Mouse (Mus musculus): Measurements from ENCODE around the gene Scd3. TPM values are rescaled to one million over a fixed set of nuclear protein-coding genes. Genes with fewer than 3 reads are reported as not detected.

Gene Scd3
- polyA plus RNA-seq, 1 experiment from 2014 or later: 0.19 TPM

DNA sequence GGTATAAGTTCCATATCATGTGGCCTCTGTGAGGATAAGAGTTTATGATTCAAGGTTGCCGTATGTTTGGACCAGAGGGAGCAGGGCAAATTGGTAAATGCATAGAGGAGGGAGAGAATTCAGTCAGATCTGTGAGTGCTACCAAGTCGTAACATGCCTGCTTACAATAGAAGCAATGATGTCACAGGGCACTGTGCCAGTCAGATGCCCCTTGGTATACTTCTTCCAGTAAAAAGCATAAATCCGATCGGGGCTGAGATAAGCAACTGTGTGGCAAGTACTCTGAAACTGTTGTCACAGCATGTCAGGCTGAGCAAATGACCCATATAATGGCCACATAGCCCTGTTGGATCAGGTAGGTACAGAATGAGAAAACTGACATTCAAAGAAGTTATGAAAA lies 14.0 kb upstream of the Scd3 start:
- no peak overlapping the region for H3K27ac ChIP-seq (ENCODE audit: low read depth)
- no peak overlapping the region for H3K9ac ChIP-seq (ENCODE audit: low read length)
- H3K4me1 ChIP-seq (replicated peaks; ENCODE audit: control insufficient read depth, insufficient read depth, low read length): no peaks in the 10 kb centered on the region
- ATAC-seq (replicated peaks; ENCODE audit: low FRiP score, low TSS enrichment, low read depth): no peak
- WGBS: 86% methylated on average over 4 of the region's 4 CpGs
- no peak for DNase-seq (ENCODE audit: low spot score)
- no peak overlapping the region for H3K4me3 ChIP-seq (ENCODE audit: low read depth, low read length)
- no peaks in the 10 kb centered on the region for H3K9me3 ChIP-seq (ENCODE audit: control insufficient read depth, low read length)
- H3K27me3 ChIP-seq (replicated peaks; ENCODE audit: control insufficient read depth, insufficient read depth, low read length): no peaks in the 10 kb centered on the region
- H3K36me3 ChIP-seq (ENCODE audit: control insufficient read depth, insufficient read depth, low read length): no peaks in the 10 kb centered on the region
- H3K4me2 ChIP-seq (ENCODE audit: low read length): no peak overlapping the region

DNA sequence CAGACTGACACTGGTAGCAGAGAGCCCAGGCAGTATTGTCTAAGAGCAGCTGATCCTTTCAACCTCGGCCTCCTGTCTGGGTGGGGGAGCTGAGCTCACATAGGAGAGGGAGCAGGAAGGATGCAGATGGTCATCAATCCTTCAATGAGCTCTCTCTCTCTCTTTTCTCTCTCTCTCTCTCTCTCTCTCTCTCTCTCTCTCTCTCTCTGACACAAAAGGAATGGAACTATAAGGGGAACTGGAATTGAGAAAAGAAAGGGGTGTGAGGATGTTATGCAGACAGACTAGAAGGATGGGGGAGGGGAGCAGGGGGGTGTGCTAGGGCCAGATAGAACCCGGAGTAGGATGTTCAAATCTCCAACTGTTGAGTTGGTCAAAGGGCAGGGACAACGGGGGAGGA lies 10.7 kb upstream of the Scd3 start, which contains the start of gene Pkd2l1:
Gene Pkd2l1, minus strand, starts transcription at position 101 of the 400 bp plus-strand sequence.
- Histone ChIP-seq H3K9ac (ENCODE audit: low read length) (no peak within 1 kb of the TSS), H3K27me3 (replicated peaks; ENCODE audit: control insufficient read depth, insufficient read depth, low read length) (no peaks in the 10 kb centered on the region), H3K4me2 (ENCODE audit: low read length) (no peak within 1 kb of the TSS), H3K27ac (ENCODE audit: low read depth) (no peak within 1 kb of the TSS), H3K4me1 (replicated peaks; ENCODE audit: control insufficient read depth, insufficient read depth, low read length) (no peaks in the 10 kb centered on the region), H3K4me3 (ENCODE audit: low read depth, low read length) (no peak within 1 kb of the TSS), H3K9me3 (ENCODE audit: control insufficient read depth, low read length) (no peaks in the 10 kb centered on the region), H3K36me3 (ENCODE audit: control insufficient read depth, insufficient read depth, low read length) (no peaks in the 10 kb centered on the region)
- whole genome bisulfite sequencing: 52% methylated on average over 3 of the region's 3 CpGs
- DNase-seq (ENCODE audit: low spot score) (no peak), ATAC-seq (replicated peaks; ENCODE audit: low FRiP score, low TSS enrichment, low read depth) (no peak)

- Histone ChIP-seq H3K27me3 (replicated peaks; ENCODE audit: control insufficient read depth, insufficient read depth, low read length) (no peaks in the 10 kb centered on the region), H3K36me3 (ENCODE audit: control insufficient read depth, insufficient read depth, low read length) (no peaks in the 10 kb centered on the region), H3K4me1 (replicated peaks; ENCODE audit: control insufficient read depth, insufficient read depth, low read length) (no peaks in the 10 kb centered on the region), H3K9ac (ENCODE audit: low read length) (no peak overlapping the region), H3K9me3 (ENCODE audit: control insufficient read depth, low read length) (no peaks in the 10 kb centered on the region), H3K4me2 (ENCODE audit: low read length) (no peak overlapping the region), H3K27ac (ENCODE audit: low read depth) (no peak overlapping the region), H3K4me3 (ENCODE audit: low read depth, low read length) (no peak overlapping the region)
- 85% methylated on average over 7 of the region's 7 CpGs for WGBS
- ATAC-seq (replicated peaks; ENCODE audit: low FRiP score, low TSS enrichment, low read depth) (no peak), DNase-seq (ENCODE audit: low spot score) (no peak)
Observed at GRCm38 (mm10) chr19:44193906-44194305, 9.2 kb upstream of the Scd3 start.

DNA sequence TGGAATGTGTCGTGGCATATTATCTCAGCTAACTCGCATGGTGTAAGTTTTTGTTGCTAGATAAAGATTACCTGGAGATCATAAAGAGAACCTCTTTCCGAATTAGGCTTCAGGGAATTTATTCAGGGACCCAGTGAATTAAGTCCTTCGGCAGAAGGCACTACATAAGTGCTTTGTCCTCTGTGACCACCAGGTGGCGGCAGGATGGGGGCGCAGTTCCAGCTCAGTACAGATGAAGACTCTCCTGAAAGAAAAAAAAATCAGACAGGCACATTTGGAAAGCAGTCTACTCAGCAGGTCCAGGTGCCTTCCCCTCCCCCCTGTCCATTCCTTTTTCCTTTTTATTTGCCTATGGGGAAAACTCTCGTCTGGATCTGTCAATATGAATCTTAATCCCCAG lies 7.9 kb upstream of the Scd3 start:
- no peaks in the 10 kb centered on the region for H3K36me3 ChIP-seq (ENCODE audit: control insufficient read depth, insufficient read depth, low read length)
- H3K27ac ChIP-seq (ENCODE audit: low read depth): no peak overlapping the region
- no peaks in the 10 kb centered on the region for H3K4me1 ChIP-seq (replicated peaks; ENCODE audit: control insufficient read depth, insufficient read depth, low read length)
- no peak overlapping the region for H3K9ac ChIP-seq (ENCODE audit: low read length)
- H3K4me2 ChIP-seq (ENCODE audit: low read length): no peak overlapping the region
- no peaks in the 10 kb centered on the region for H3K27me3 ChIP-seq (replicated peaks; ENCODE audit: control insufficient read depth, insufficient read depth, low read length)
- 20% methylated on average over 7 of the region's 7 CpGs for WGBS
- no peak for ATAC-seq (replicated peaks; ENCODE audit: low FRiP score, low TSS enrichment, low read depth)
- H3K4me3 ChIP-seq (ENCODE audit: low read depth, low read length): no peak overlapping the region
- no peaks in the 10 kb centered on the region for H3K9me3 ChIP-seq (ENCODE audit: control insufficient read depth, low read length)
- peak; percentile 81 for DNase-seq (ENCODE audit: low spot score)

- Histone ChIP-seq H3K4me1 (replicated peaks; ENCODE audit: control insufficient read depth, insufficient read depth, low read length) (no peaks in the 10 kb centered on the region), H3K9me3 (ENCODE audit: control insufficient read depth, low read length) (no peaks in the 10 kb centered on the region), H3K4me3 (ENCODE audit: low read depth, low read length) (no peak overlapping the region), H3K9ac (ENCODE audit: low read length) (no peak overlapping the region), H3K36me3 (ENCODE audit: control insufficient read depth, insufficient read depth, low read length) (no peaks in the 10 kb centered on the region), H3K27me3 (replicated peaks; ENCODE audit: control insufficient read depth, insufficient read depth, low read length) (no peaks in the 10 kb centered on the region), H3K27ac (ENCODE audit: low read depth) (no peak overlapping the region), H3K4me2 (ENCODE audit: low read length) (no peak overlapping the region)
- DNase-seq (ENCODE audit: low spot score): no peak
- ATAC-seq (replicated peaks; ENCODE audit: low FRiP score, low TSS enrichment, low read depth): no peak
- WGBS: 85% methylated on average over 10 of the region's 10 CpGs
Observed at GRCm38 (mm10) chr19:44197053-44197852, 5.8 kb upstream of the Scd3 start.

GRCm38 (mm10) chr19:44198494-44198893 lies 4.6 kb upstream of the Scd3 start:
- no peak overlapping the region for H3K27ac ChIP-seq (ENCODE audit: low read depth)

GRCm38 (mm10) chr19:44198964-44199363 lies 4.1 kb upstream of the Scd3 start:
- no peak for ATAC-seq (replicated peaks; ENCODE audit: low FRiP score, low TSS enrichment, low read depth)
- Histone ChIP-seq H3K27me3 (replicated peaks; ENCODE audit: control insufficient read depth, insufficient read depth, low read length) (no peaks in the 10 kb centered on the region), H3K9ac (ENCODE audit: low read length) (no peak overlapping the region), H3K36me3 (ENCODE audit: control insufficient read depth, insufficient read depth, low read length) (no peaks in the 10 kb centered on the region), H3K4me1 (replicated peaks; ENCODE audit: control insufficient read depth, insufficient read depth, low read length) (no peaks in the 10 kb centered on the region), H3K9me3 (ENCODE audit: control insufficient read depth, low read length) (no peaks in the 10 kb centered on the region), H3K4me2 (ENCODE audit: low read length) (no peak overlapping the region), H3K4me3 (ENCODE audit: low read depth, low read length) (no peak overlapping the region), H3K27ac (ENCODE audit: low read depth) (no peak overlapping the region)
- 76% methylated on average over 2 of the region's 2 CpGs for WGBS
- no peak for DNase-seq (ENCODE audit: low spot score)

More at GRCm38 (mm10) chr19:44198494-44198893, 4.6 kb upstream of the Scd3 start:
- DNase-seq (ENCODE audit: low spot score): no peak
- Histone ChIP-seq H3K4me2 (ENCODE audit: low read length) (no peak overlapping the region), H3K4me1 (replicated peaks; ENCODE audit: control insufficient read depth, insufficient read depth, low read length) (no peaks in the 10 kb centered on the region), H3K9ac (ENCODE audit: low read length) (no peak overlapping the region), H3K27me3 (replicated peaks; ENCODE audit: control insufficient read depth, insufficient read depth, low read length) (no peaks in the 10 kb centered on the region), H3K4me3 (ENCODE audit: low read depth, low read length) (no peak overlapping the region), H3K36me3 (ENCODE audit: control insufficient read depth, insufficient read depth, low read length) (no peaks in the 10 kb centered on the region), H3K9me3 (ENCODE audit: control insufficient read depth, low read length) (no peaks in the 10 kb centered on the region)
- no peak for ATAC-seq (replicated peaks; ENCODE audit: low FRiP score, low TSS enrichment, low read depth)
- WGBS: 90% methylated on average over 6 of the region's 6 CpGs

GRCm38 (mm10) chr19:44207079-44207478 lies 4.0 kb downstream of the Scd3 start:
- Histone ChIP-seq H3K4me3 (ENCODE audit: low read depth, low read length) (no peak overlapping the region), H3K4me1 (replicated peaks; ENCODE audit: control insufficient read depth, insufficient read depth, low read length) (no peaks in the 10 kb centered on the region), H3K9ac (ENCODE audit: low read length) (no peak overlapping the region), H3K4me2 (ENCODE audit: low read length) (no peak overlapping the region), H3K36me3 (ENCODE audit: control insufficient read depth, insufficient read depth, low read length) (no peaks in the 10 kb centered on the region), H3K9me3 (ENCODE audit: control insufficient read depth, low read length) (no peaks in the 10 kb centered on the region), H3K27ac (ENCODE audit: low read depth) (no peak overlapping the region), H3K27me3 (replicated peaks; ENCODE audit: control insufficient read depth, insufficient read depth, low read length) (no peaks in the 10 kb centered on the region)
- DNase-seq (ENCODE audit: low spot score): no peak
- no peak for ATAC-seq (replicated peaks; ENCODE audit: low FRiP score, low TSS enrichment, low read depth)
- WGBS: 72% methylated on average over 2 of the region's 2 CpGs

DNA sequence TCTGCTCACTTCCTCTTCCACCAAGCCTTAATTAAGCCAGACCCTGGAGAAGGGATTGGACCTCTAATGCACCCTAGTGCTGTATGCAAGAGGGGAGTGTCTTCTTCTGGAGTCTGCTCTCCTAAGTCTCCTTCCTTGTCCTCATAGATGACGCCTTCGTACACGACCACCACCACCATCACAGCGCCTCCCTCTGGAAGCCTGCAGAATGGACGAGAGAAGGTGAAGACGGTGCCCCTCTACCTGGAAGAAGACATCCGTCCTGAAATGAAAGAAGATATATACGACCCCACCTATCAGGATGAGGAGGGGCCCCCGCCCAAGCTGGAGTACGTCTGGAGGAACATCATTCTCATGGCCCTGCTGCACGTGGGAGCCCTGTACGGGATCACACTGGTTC lies 12.2 kb downstream of the Scd3 start:
- Histone ChIP-seq H3K27me3 (replicated peaks; ENCODE audit: control insufficient read depth, insufficient read depth, low read length) (no peaks in the 10 kb centered on the region), H3K36me3 (ENCODE audit: control insufficient read depth, insufficient read depth, low read length) (no peaks in the 10 kb centered on the region), H3K9me3 (ENCODE audit: control insufficient read depth, low read length) (no peaks in the 10 kb centered on the region), H3K9ac (ENCODE audit: low read length) (no peak overlapping the region), H3K4me3 (ENCODE audit: low read depth, low read length) (no peak overlapping the region), H3K4me2 (ENCODE audit: low read length) (no peak overlapping the region), H3K27ac (ENCODE audit: low read depth) (no peak overlapping the region), H3K4me1 (replicated peaks; ENCODE audit: control insufficient read depth, insufficient read depth, low read length) (no peaks in the 10 kb centered on the region)
- ATAC-seq (replicated peaks; ENCODE audit: low FRiP score, low TSS enrichment, low read depth): no peak
- WGBS: 68% methylated on average over 12 of the region's 12 CpGs
- no peak for DNase-seq (ENCODE audit: low spot score)
